Mouse (Mus musculus) embryonic fibroblast, embryonic 13.5 days (primary cell): Measurements from ENCODE around the gene Dyrk1a.

Experiments
- CTCF ChIP-seq: IDR thresholded peaks from 2 replicates; pipeline ENCODE4 v1.5.1; 2011; ENCODE audit warnings: mild to moderate bottlenecking, control low read depth, low read length, moderate library complexity, borderline replicate concordance; ENCODE audit not compliant: insufficient read depth
- POLR2A ChIP-seq: IDR thresholded peaks from 2 replicates; pipeline ENCODE4 v1.6.1; 2011; ENCODE audit warnings: low read depth, mild to moderate bottlenecking, control low read depth, low read length, moderate library complexity

- TF ChIP-seq CTCF (no peak), POLR2A (no peak)
These were observed 21.7 kb downstream of the Dyrk1a start for GRCm38 (mm10) chr16:94591536-94591935.
